Mouse (Mus musculus) heart, adult 2 months (tissue): Measurements from ENCODE around the gene Camk2d. TPM values are rescaled to one million over a fixed set of nuclear protein-coding genes. Genes with fewer than 3 reads are reported as not detected.
A peak's percentile ranks its signal among the peaks of the same experiment; 100 is the strongest.

ENCODE experiments used
- DNase-seq, 2 experiments: peaks; one replicate each; pipeline ENCODE4 v3.0.0; 2021
- H3K27ac ChIP-seq: fragments of 200-600 bp; 2 replicates; pipeline ENCODE4 v1.8.1; 2022
- H3K27me3 ChIP-seq: fragments of 200-500 bp; 2 replicates; pipeline ENCODE4 v1.6.1; 2012; ENCODE audit warnings: mild to moderate bottlenecking, low read length, inconsistent platforms, mixed read lengths; ENCODE audit not compliant: control insufficient read depth, insufficient read depth
- H3K36me3 ChIP-seq: fragments of 200-500 bp; 2 replicates; pipeline ENCODE4 v1.6.1; 2012; ENCODE audit warnings: low read length, inconsistent platforms; ENCODE audit not compliant: control insufficient read depth, insufficient read depth
- H3K4me1 ChIP-seq: fragments of 200-500 bp; 2 replicates; pipeline ENCODE4 v1.6.1; 2011; ENCODE audit warnings: low read length; ENCODE audit not compliant: control insufficient read depth, insufficient read depth
- H3K4me3 ChIP-seq: fragments of 200-600 bp; 2 replicates; pipeline ENCODE4 v1.8.1; 2022
- H3K79me2 ChIP-seq: fragments of 200-500 bp; replicated peaks from 2 replicates; pipeline ENCODE4 v1.6.1; 2012; ENCODE audit warnings: mild to moderate bottlenecking, inconsistent platforms, low read length, moderate library complexity, mixed read lengths; ENCODE audit not compliant: control insufficient read depth, insufficient read depth
- H3K9ac ChIP-seq: fragments of 200-500 bp; 2 replicates; pipeline ENCODE4 v1.6.1; 2012; ENCODE audit warnings: low read depth, mild to moderate bottlenecking, control low read depth, inconsistent platforms, low read length, mixed read lengths
- CTCF ChIP-seq: fragments of 200-600 bp; IDR thresholded peaks from 2 replicates; pipeline ENCODE4 v1.8.1; 2022; ENCODE audit warnings: antibody characterized with exemption, mild to moderate bottlenecking, moderate library complexity
- EP300 ChIP-seq: fragments of 200-500 bp; IDR thresholded peaks from 2 replicates; pipeline ENCODE4 v1.6.1; 2011; ENCODE audit warnings: low read depth, low read length, control low read depth; ENCODE audit not compliant: insufficient read depth
- POLR2A ChIP-seq: fragments of 200-500 bp; IDR thresholded peaks from 2 replicates; pipeline ENCODE4 v1.6.1; 2011; ENCODE audit warnings: mild to moderate bottlenecking, low read depth, low read length, control low read depth; ENCODE audit not compliant: insufficient read depth
- WGBS: fragments of 180-500 bp; shearing (Covaris S2); methylation state at CpG from one replicate; pipeline ENCODE4 v1.1.7; 2018; 5-methylcytosine and 5-hydroxymethylcytosine counted together
- intact Hi-C: fragments of 180-260 bp; cut with DNase I; formaldehyde crosslinking; loops from one replicate; pipeline ENCODE4 v1.15.1; 2025
- polyA plus RNA-seq: library from polyadenylated mRNA; depleted of rRNA; stranded (reverse); fragments of >200 nt; gene quantifications from 2 replicates; pipeline ENCODE4 v1.2.3, GENCODE M21; 2012
- total RNA-seq, 2 experiments: library from RNA; stranded (reverse); gene quantifications; 2 replicates each; pipeline ENCODE4 v1.2.3; 2021

Camk2d gene
- total and polyA plus RNA-seq, 3 experiments = 131 to 135 (median 133) TPM

DNA sequence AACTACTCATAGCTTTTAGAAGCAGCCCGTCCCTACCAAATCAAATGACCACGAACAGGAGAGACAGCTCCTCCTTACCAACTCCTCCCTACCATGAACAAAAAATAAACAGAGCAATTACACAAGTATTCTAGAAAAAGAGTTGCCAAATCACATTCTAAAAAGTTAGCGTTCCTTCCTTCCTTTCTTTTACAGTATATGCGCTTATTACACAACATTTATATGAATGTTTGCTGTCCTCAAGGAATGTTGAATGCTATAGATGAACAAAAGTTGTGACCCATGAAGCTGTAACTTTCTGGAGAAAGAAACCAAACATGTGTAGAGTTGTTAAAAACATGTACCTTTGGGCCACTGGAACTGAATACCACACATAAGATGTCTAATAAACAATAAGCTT is 31.9 kb downstream of the Camk2d start:
- intact Hi-C loops = no loop called here
- no peak overlapping the region for H3K9ac ChIP-seq
- H3K27ac ChIP-seq = no peak overlapping the region; the same call in 1 of the 2 replicates
- peaks cover 16% of the 10 kb centered on the region for H3K4me1 ChIP-seq
- H3K4me3 ChIP-seq = no peak overlapping the region
- WGBS = 84% methylated on average over 4 of the region's 4 CpGs
- peaks cover 20% of the 10 kb centered on the region for H3K36me3 ChIP-seq
- no peaks in the 10 kb centered on the region for H3K27me3 ChIP-seq
- peaks cover 4% of the 10 kb centered on the region for H3K79me2 ChIP-seq
- TF ChIP-seq EP300 = no peak
- TF ChIP-seq CTCF = no peak
- no peak for DNase-seq

GRCm38 (mm10) chr3:126628380-126628779 is 32.3 kb downstream of the Camk2d start:
- H3K9ac ChIP-seq = no peak overlapping the region
- peaks cover 16% of the 10 kb centered on the region for H3K4me1 ChIP-seq
- no peak overlapping the region; the same call in 1 of the 2 replicates for H3K27ac ChIP-seq
- H3K36me3 ChIP-seq = peaks cover 20% of the 10 kb centered on the region
- TF ChIP-seq POLR2A (no peak), CTCF (no peak), EP300 (no peak)
- H3K4me3 ChIP-seq = no peak overlapping the region
- peaks cover 3% of the 10 kb centered on the region for H3K79me2 ChIP-seq
- intact Hi-C loops = no loop called here
- WGBS = 40% methylated on average over 3 of the region's 3 CpGs
- H3K27me3 ChIP-seq = no peaks in the 10 kb centered on the region
- no peak for DNase-seq

GRCm38 (mm10) chr3:126629040-126629439 is 32.9 kb downstream of the Camk2d start:
- DNase-seq = no peak
- no peak for TF ChIP-seq POLR2A
- no peak for TF ChIP-seq CTCF
- TF ChIP-seq EP300 = no peak
- H3K27me3 ChIP-seq = no peaks in the 10 kb centered on the region
- H3K27ac ChIP-seq = peak overlapping the region; percentile 45
- H3K9ac ChIP-seq = no peak overlapping the region
- peaks cover 16% of the 10 kb centered on the region for H3K4me1 ChIP-seq
- intact Hi-C loops = no loop called here
- WGBS = 83% methylated on average over 2 of the region's 2 CpGs
- H3K79me2 ChIP-seq = peaks cover 1% of the 10 kb centered on the region; the same call in 1 of the 2 replicates
- no peak overlapping the region for H3K4me3 ChIP-seq
- H3K36me3 ChIP-seq = peaks cover 20% of the 10 kb centered on the region

DNA sequence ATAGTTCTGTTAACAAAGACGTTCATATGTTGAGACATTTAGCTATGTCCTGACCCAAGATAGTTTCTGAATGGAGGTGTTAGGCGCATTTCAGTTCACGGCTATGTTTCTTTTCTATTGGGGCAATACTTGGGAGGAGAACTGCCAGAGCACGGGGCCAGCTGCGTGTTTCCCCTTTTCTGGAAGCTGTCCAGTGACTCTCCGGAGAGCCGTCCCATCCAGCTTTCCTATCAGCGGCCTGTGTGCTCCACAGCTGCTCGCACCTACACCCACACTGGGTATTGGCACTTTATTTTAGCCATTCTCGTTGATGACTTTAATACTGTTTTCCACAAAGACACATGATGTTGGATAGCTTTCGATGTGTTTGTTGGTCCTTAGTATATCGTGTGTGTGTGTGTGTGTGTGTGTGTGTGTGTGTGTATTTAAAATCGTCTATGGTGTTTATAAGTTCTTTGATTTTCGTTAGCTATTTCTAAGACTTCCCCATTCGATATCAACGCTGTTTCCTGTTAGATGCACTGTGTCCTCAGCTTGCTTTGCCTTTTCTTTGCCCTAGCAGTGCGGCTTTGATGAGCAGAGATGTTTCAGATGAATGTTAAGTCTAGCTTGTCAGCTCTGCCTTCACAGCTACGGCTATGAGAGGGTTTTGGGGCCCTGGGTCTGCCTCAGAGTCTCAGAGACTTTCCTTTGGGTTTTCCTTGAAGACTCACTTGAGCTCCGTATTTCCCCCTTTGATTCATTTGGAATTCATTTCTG is 34.2 kb downstream of the Camk2d start:
- Histone ChIP-seq H3K9ac (peak overlapping the region; percentile 57; the same call in 1 of the 2 replicates), H3K79me2 (peaks cover 1% of the 10 kb centered on the region; the same call in 1 of the 2 replicates), H3K4me1 (peaks cover 16% of the 10 kb centered on the region), H3K27me3 (no peaks in the 10 kb centered on the region), H3K27ac (peak overlapping the region; percentile 40), H3K4me3 (no peak overlapping the region), H3K36me3 (peaks cover 15% of the 10 kb centered on the region)
- intact Hi-C loops = loop anchor here (5.0 kb wide), 1 partner anchor 33 kb away; the partner anchor contains the start of gene Camk2d
- peak; percentile 64 to 70 for DNase-seq
- TF ChIP-seq POLR2A (no peak), CTCF (no peak), EP300 (peak; percentile 48; the same call in 1 of the 2 replicates)
- 13% methylated on average over 19 of the region's 19 CpGs for WGBS

- TF ChIP-seq CTCF = no peak
- TF ChIP-seq EP300 = no peak
- no peak for TF ChIP-seq POLR2A
- DNase-seq = no peak
- Histone ChIP-seq H3K9ac (no peak overlapping the region), H3K4me3 (no peak overlapping the region), H3K4me1 (peaks cover 14% of the 10 kb centered on the region), H3K27ac (no peak overlapping the region), H3K79me2 (peaks cover 1% of the 10 kb centered on the region; the same call in 1 of the 2 replicates), H3K36me3 (peaks cover 15% of the 10 kb centered on the region), H3K27me3 (no peaks in the 10 kb centered on the region)
- intact Hi-C loops = loop anchor here (5.0 kb wide), 1 partner anchor 34 kb away; the partner anchor contains the start of gene Camk2d
- 66% methylated on average over 8 of the region's 8 CpGs for WGBS
Observed at GRCm38 (mm10) chr3:126631583-126631982, 35.5 kb downstream of the Camk2d start.

DNA sequence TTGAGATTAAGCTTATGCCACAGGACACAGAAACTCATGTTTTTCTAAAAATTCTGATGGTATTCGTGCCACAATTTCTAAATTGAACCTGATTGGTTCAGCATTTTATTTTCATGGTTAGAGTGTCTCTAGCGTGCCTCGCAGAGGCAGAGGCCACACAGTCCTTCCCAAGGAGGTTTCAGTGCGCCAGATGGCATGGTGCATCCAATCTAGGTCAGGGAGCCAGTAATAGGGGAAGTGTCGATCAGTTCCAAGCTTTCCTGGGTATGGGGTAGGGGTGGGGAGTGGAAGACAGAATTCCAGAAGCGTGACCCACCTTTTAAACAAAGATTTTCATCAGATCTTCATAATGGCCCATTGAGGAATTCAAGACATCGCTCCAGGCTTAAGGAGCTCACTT is 36.5 kb downstream of the Camk2d start:
- DNase-seq = no peak
- no peak for TF ChIP-seq POLR2A
- TF ChIP-seq EP300 = no peak
- no peak for TF ChIP-seq CTCF
- peaks cover 14% of the 10 kb centered on the region for H3K4me1 ChIP-seq
- no peak overlapping the region for H3K27ac ChIP-seq
- H3K4me3 ChIP-seq = no peak overlapping the region
- H3K9ac ChIP-seq = no peak overlapping the region
- 83% methylated on average over 7 of the region's 7 CpGs for WGBS
- H3K27me3 ChIP-seq = no peaks in the 10 kb centered on the region
- intact Hi-C loops = loop anchor here (5.0 kb wide), 1 partner anchor 35 kb away; the partner anchor contains the start of gene Camk2d
- H3K36me3 ChIP-seq = peaks cover 15% of the 10 kb centered on the region
- peaks cover 1% of the 10 kb centered on the region; the same call in 1 of the 2 replicates for H3K79me2 ChIP-seq
